Mouse (Mus musculus): ENCODE measurements around the gene Olfr448.
A peak's percentile ranks its signal among the peaks of the same experiment; 100 is the strongest.

Gene Olfr448

GRCm38 (mm10) chr6:42890141-42890540 lies at the start of gene Olfr448:
Gene Olfr448, plus strand, starts transcription at chr6:42890441.
- no peak for DNase-seq (ENCODE audit: low read depth, low spot score)

- peak; percentile 53 for DNase-seq (ENCODE audit: low read depth, low spot score)
Observed at GRCm38 (mm10) chr6:42860222-42860819, 29.9 kb upstream of the Olfr448 start.

GRCm38 (mm10) chr6:42869695-42870094 lies 20.5 kb upstream of the Olfr448 start:
- DNase-seq (ENCODE audit: low read depth, low spot score) = no peak

GRCm38 (mm10) chr6:42876323-42876722 lies 13.9 kb upstream of the Olfr448 start:
- DNase-seq (ENCODE audit: low read depth, low spot score) = no peak

GRCm38 (mm10) chr6:42900345-42900744 lies 10.1 kb downstream of the Olfr448 start:
- DNase-seq (ENCODE audit: low read depth, low spot score) = no peak

GRCm38 (mm10) chr6:42908578-42908977 lies 18.3 kb downstream of the Olfr448 start, which contains the start of gene Olfr447:
Gene Olfr447, plus strand, starts transcription at chr6:42908878.
- no peak for DNase-seq (ENCODE audit: low read depth, low spot score)

GRCm38 (mm10) chr6:42921077-42921476 lies 30.8 kb downstream of the Olfr448 start, which contains the start of gene Olfr446:
Gene Olfr446, plus strand, starts transcription at chr6:42921377.
- no peak for DNase-seq (ENCODE audit: low read depth, low spot score)

Data from CD4-positive, CD25-positive, alpha-beta regulatory T cell, adult 2 months (primary cell).